Mouse (Mus musculus): ENCODE data around the gene Vmn2r63.
"Not testable (repeated sequence)": the region's sequence is repeated elsewhere in the genome, so short reads cannot be mapped to it uniquely, and the experiment has no call there.

Vmn2r63 gene

DNA sequence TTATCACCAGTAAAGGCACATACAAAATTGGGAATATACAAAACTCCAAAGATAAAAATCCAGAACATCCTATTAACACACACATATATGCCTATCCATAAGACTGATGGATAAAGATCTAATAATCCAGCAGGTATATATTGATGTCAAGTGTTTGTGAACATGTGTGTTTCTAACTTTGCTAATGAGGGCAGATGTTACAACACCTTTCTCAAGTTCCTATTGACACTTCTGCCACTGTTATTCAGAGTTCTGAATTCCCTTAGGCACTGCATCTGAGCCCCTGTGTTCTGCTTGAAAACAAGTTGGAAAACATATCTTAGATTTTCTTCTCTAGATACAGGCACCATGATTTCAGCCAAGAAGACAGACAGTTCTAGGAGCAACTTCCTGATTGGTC lies at the start of gene Vmn2r63:
Vmn2r63 (minus strand) TSS at position 101 of the 400 bp plus-strand sequence.
- not testable (repeated sequence) for DNase-seq (ENCODE audit: low read depth, low spot score)

DNA sequence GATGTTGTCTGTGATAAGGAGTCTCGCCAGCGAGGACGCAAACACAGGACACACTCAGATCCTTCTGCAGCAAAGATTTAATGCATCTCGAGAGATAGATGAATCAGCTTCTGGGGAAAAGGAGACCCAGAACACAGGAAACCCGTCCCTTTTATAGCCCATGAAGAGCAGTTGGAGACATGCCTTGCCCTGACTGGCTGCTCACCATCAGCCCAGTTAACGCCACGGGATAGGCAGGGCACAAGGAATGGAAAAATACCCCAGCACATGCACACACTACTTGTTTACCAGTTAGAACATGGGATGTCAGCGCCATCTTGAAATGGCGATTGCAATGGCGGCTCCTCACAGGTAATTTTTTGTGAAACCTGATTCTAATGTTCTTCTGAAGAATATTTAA lies 47.1 kb upstream of the Vmn2r63 start:
- DNase-seq (ENCODE audit: low read depth, low spot score): peak; percentile 13

- no peak for DNase-seq (ENCODE audit: low read depth, low spot score)
Measured at GRCm38 (mm10) chr7:42980098-42980497, 46.5 kb upstream of the Vmn2r63 start.

DNA sequence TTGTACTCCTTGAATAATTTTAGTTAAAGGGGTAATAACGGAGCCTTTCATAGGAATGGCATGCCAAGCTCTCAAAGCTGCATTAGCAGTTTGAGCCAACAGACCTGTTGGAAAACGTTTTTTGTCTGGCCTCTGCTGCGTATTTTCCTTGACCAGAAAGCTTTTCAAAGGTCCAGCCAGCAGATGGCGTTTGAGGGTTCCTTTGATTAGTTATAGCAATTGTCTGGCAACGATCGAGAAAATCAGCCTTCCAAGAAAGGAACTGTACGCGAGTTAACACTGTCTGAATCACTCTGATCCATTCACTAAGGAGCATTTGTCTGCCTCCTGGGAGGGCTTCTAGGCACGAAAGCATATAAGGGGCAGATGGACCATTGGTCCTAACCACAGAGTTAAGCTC lies 31.6 kb upstream of the Vmn2r63 start:
- peak; percentile 80 for DNase-seq (ENCODE audit: low read depth, low spot score)

DNA sequence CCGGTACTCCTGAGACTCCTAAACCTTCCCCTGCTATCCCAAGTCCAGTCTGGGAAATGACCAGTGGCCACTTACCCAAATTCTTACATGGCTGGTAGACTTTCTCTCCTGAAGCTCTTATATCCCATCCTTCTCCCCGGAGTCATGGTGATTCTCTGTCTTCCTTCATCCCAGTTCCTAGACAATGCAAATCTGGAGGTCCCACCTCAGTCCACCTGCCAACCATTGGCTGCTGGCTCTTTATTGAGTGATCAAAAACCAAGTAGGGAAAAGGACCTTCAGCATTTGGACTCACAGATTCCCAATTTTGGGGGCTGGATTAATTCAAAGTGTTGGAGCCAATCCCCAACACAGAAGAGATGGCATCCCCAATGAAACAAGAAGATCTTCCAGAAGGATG lies 35.6 kb downstream of the Vmn2r63 start:
- DNase-seq (ENCODE audit: low read depth, low spot score): not testable (repeated sequence)

DNA sequence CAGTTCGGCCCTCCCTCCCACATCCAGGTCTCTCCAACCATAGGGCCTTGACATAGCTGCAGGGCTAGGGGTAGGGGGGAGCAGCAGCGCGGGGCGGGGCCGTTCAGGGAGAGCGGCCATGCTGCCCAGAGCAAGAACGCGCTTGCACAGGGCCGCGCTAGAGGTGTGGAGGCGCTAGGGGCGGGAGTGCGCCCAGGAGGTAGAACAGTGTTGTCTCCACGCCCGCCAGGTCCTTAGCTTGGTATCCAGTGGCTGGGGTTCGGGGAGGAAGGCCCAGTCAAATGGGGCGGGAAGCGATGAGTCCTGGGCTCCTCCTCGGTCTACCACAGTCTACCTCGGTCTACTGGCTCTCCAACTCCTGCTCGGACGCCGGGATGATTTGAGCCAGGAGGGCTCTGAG lies 55.5 kb downstream of the Vmn2r63 start:
- peak; percentile 88 for DNase-seq (ENCODE audit: low read depth, low spot score)

GRCm38 (mm10) chr7:42866801-42867458 lies 66.7 kb downstream of the Vmn2r63 start, which contains the start of gene Gm2381:
TSS of gene Gm2381 (minus strand) at chr7:42867234.
- DNase-seq (ENCODE audit: low read depth, low spot score): peak; percentile 94

All from R1 (cell line).